Mouse (Mus musculus): ENCODE measurements around the gene Rnf220.

DNA sequence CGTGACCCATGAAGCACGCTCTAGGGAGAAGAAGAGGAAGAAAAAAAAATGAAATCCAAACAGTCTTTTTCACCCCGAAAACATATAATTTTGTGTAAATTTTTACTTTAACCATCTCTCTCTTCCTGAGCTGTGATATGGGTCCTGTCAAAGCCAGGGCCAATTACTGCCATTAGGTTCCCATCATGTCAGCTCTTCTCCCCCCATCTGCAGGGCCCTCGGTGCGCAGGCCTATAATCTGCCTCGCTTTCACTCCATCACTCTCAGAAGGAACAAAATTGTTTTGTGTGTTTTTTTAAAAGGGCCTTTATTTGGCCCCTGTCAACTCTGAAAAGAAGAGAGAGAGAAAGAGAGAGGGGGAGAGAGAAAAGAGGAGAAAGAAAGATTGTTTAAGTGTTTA, 91.6 kb downstream of the Rnf220 start:
- no peak for TF ChIP-seq POLR2A (IDR thresholded peaks at IDR 0.05; ENCODE audit: low read depth, low read length)
- TF ChIP-seq CTCF (IDR thresholded peaks at IDR 0.05; ENCODE audit: borderline replicate concordance, insufficient read depth, low read length) = no peak

All from embryonic fibroblast, embryonic 13.5 days (primary cell).